Mouse (Mus musculus): Measurements from ENCODE around the gene Gpr62. TPM values are rescaled to one million over a fixed set of nuclear protein-coding genes. Genes with fewer than 3 reads are reported as not detected.

Gpr62 gene
- polyA plus RNA-seq, 1 experiment from 2014 or later = 0.18 TPM

DNA sequence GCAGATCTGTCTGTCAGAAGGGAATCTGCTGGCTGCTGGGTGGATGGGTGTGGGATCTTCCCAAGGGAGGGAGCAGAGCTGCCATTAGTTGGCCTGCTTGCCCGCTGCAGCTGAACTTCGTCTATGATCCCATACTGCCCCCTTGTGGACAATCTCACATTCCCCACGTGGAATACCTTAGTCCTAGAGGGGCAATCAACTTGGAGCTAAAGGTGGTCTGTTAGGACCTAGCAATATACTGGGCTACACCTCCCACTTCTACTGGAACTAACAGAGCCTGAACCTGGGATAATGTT lies 43.9 kb downstream of the Gpr62 start:
- Histone ChIP-seq H3K4me2 (ENCODE audit: low read depth, low read length) (peak overlapping the region; percentile 32), H3K27me3 (ENCODE audit: control insufficient read depth, insufficient read depth, low read depth, low read length) (no peaks in the 10 kb centered on the region), H3K9ac (ENCODE audit: low read length) (peak overlapping the region; percentile 27), H3K36me3 (ENCODE audit: control insufficient read depth, insufficient read depth, low read length) (no peaks in the 10 kb centered on the region), H3K4me3 (ENCODE audit: low read length) (no peak overlapping the region), H3K4me1 (replicated peaks; ENCODE audit: control insufficient read depth, insufficient read depth, low read length) (peaks cover 27% of the 10 kb centered on the region), H3K27ac (ENCODE audit: low read length) (no peak overlapping the region), H3K9me3 (ENCODE audit: control insufficient read depth, low read length) (no peaks in the 10 kb centered on the region)
- peak; percentile 84 for ATAC-seq (ENCODE audit: low read depth)
- 0% methylated on average over 3 of the region's 3 CpGs for WGBS

DNA sequence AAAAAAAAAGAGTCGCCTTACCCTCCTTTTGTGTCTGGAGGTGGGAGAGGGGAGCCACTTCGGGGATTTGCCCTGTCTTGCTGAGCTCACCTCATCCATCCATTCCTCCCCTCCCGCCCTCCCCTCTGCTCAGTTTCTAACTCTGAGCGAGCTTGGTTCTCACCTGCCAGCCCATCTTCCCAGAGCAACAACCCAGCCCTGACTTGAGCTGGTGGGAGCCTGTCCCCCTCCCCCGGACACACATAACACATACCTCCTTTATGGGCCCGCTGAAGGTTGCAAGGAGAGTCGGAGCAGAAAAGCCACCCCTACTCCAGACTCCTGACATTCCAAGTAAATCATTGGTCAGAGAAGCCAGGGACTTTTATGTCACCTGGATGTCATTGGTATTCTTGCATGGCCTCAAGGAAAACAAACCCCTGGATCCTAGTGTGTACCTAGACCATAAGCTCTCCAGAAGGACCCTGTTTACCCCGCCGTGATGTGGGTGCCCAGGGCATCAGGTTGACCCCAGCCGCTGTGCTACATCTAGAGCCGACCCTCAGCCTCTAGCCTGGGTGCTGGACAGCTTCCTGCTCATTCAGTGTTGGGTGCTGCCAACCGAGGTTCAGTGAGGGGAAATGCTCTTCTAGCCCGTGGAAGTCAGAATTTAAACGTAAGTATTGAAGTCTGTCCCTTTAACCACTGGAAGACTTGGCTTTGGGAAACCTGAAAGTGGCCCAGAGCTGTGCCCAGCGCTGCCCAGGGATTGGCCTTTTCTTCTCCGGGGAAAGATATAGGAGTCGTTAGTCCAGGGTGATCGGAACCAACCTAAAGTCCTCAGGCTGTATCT lies 44.5 kb downstream of the Gpr62 start:
- Histone ChIP-seq H3K36me3 (ENCODE audit: control insufficient read depth, insufficient read depth, low read length) (no peaks in the 10 kb centered on the region), H3K4me1 (replicated peaks; ENCODE audit: control insufficient read depth, insufficient read depth, low read length) (peaks cover 27% of the 10 kb centered on the region), H3K9me3 (ENCODE audit: control insufficient read depth, low read length) (no peaks in the 10 kb centered on the region), H3K4me3 (ENCODE audit: low read length) (no peak overlapping the region), H3K27ac (ENCODE audit: low read length) (no peak overlapping the region), H3K4me2 (ENCODE audit: low read depth, low read length) (peak overlapping the region; percentile 32), H3K9ac (ENCODE audit: low read length) (peak overlapping the region; percentile 27), H3K27me3 (ENCODE audit: control insufficient read depth, insufficient read depth, low read depth, low read length) (no peaks in the 10 kb centered on the region)
- ATAC-seq (ENCODE audit: low read depth) = peak; percentile 20
- 15% methylated on average over 18 of the region's 18 CpGs for WGBS

DNA sequence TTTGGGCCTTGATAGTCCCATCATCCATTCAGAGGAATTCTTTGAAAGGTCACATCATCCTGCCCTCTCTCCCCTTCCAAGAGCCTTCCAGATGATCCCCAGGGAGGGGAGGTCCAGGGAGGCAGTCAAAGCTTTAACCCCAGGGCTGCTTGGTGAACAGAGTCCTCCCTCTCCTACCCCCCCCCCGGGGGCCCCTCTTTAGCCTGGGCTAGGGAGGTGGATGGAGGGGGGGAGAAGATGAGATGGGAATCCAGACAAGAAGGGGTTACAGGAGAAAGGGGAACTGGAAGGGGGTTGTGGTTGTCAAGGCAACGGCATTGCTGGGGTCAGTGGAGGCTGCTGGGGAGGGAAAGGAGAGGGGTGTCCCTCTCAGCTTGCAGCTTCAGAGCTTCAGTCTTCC lies 45.1 kb downstream of the Gpr62 start:
- Histone ChIP-seq H3K27ac (ENCODE audit: low read length) (no peak overlapping the region), H3K4me2 (ENCODE audit: low read depth, low read length) (no peak overlapping the region), H3K27me3 (ENCODE audit: control insufficient read depth, insufficient read depth, low read depth, low read length) (no peaks in the 10 kb centered on the region), H3K9me3 (ENCODE audit: control insufficient read depth, low read length) (no peaks in the 10 kb centered on the region), H3K4me1 (replicated peaks; ENCODE audit: control insufficient read depth, insufficient read depth, low read length) (peaks cover 27% of the 10 kb centered on the region), H3K4me3 (ENCODE audit: low read length) (no peak overlapping the region), H3K9ac (ENCODE audit: low read length) (no peak overlapping the region), H3K36me3 (ENCODE audit: control insufficient read depth, insufficient read depth, low read length) (no peaks in the 10 kb centered on the region)
- 0% methylated on average over 2 of the region's 2 CpGs for WGBS
- ATAC-seq (ENCODE audit: low read depth) = no peak

DNA sequence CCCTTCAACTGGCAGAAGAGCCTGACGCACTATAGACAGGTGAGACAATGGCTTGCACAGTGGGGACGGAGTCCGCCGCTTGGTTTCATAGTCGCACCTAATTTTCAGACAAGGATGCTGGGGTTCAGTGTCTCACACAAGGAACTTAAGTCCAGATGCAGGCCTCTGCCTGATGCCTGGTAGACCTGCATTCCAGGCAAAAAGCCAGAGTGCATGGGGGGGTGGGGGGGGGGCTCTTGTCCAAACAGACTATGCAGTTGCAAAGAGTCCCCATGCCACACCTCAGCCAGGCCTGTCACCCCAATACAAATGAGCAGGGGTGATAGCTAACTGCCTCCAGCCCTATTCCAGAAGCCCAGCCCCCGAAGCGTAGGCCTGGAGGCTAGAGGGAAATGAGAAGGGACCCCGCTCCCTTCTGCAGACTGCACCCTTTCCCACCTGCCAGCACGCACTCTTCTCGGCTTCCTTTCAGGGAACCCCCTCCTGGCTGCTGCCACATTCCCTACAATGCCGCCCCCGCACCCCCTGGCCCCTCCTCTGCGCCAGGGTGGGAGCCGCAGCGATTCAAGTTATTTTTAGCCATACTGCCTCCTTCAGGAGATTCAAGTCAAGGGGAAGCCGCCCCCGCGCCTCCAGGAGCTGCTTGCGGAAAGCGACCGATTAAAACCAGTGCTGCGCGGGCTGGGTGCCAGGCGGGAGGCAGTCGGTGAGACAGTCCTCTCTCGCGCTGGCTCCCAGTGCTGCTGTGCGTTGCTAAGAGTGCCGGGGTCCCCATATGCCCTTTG lies 47.7 kb downstream of the Gpr62 start:
- H3K27me3 ChIP-seq (ENCODE audit: control insufficient read depth, insufficient read depth, low read depth, low read length) = no peaks in the 10 kb centered on the region
- no peaks in the 10 kb centered on the region for H3K36me3 ChIP-seq (ENCODE audit: control insufficient read depth, insufficient read depth, low read length)
- 13% methylated on average over 29 of the region's 29 CpGs for WGBS
- peaks cover 27% of the 10 kb centered on the region for H3K4me1 ChIP-seq (replicated peaks; ENCODE audit: control insufficient read depth, insufficient read depth, low read length)
- H3K27ac ChIP-seq (ENCODE audit: low read length) = peak overlapping the region; percentile 57
- peak overlapping the region; percentile 65 for H3K9ac ChIP-seq (ENCODE audit: low read length)
- H3K4me3 ChIP-seq (ENCODE audit: low read length) = peak overlapping the region; percentile 28
- H3K4me2 ChIP-seq (ENCODE audit: low read depth, low read length) = peak overlapping the region; percentile 71
- H3K9me3 ChIP-seq (ENCODE audit: control insufficient read depth, low read length) = no peaks in the 10 kb centered on the region
- peak; percentile 82 for ATAC-seq (ENCODE audit: low read depth)

DNA sequence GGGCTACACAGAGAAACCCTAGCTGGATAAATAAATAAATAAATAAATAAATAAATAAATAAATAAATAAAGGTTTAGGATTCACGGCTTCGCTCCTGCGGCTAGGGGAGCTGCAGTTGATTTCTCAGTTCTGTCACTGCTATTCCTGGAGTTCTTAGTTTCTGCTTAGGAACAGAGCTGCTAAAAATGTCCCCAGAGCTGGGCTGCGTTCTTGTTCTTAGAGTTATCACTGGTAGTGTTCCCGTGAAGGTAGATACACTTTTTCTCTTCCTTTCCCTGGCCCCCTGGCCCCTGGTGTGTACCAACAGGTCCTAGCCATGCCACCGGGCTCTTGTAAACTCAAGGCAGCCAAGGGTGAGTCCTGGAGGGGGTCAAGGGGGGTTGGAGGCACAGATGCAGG lies 48.9 kb downstream of the Gpr62 start:
- Histone ChIP-seq H3K4me1 (replicated peaks; ENCODE audit: control insufficient read depth, insufficient read depth, low read length) (peaks cover 27% of the 10 kb centered on the region), H3K27ac (ENCODE audit: low read length) (no peak overlapping the region), H3K4me2 (ENCODE audit: low read depth, low read length) (no peak overlapping the region), H3K9me3 (ENCODE audit: control insufficient read depth, low read length) (no peaks in the 10 kb centered on the region), H3K9ac (ENCODE audit: low read length) (no peak overlapping the region), H3K4me3 (ENCODE audit: low read length) (no peak overlapping the region), H3K36me3 (ENCODE audit: control insufficient read depth, insufficient read depth, low read length) (no peaks in the 10 kb centered on the region), H3K27me3 (ENCODE audit: control insufficient read depth, insufficient read depth, low read depth, low read length) (no peaks in the 10 kb centered on the region)
- WGBS = 83% methylated on average over 6 of the region's 6 CpGs
- no peak for ATAC-seq (ENCODE audit: low read depth)

Other genes starting within 250 kb of the Gpr62 start
- gene Tlr9, start 243.3 kb downstream of the Gpr62 start, polyA plus RNA-seq (2015; fragmentation: Nextera tagmentation; extraction: Ambion mirVana) = 0.11 TPM in 1 of 2 replicates, not detected in the other
- gene Alas1, start 217.3 kb downstream of the Gpr62 start, polyA plus RNA-seq (2015; fragmentation: Nextera tagmentation; extraction: Ambion mirVana) = 139 and 145 TPM in 2 replicates
- 32.3 and 32.4 TPM in 2 replicates for gene Poc1a, start 184.9 kb downstream of the Gpr62 start, polyA plus RNA-seq (2015; fragmentation: Nextera tagmentation; extraction: Ambion mirVana)
- 12.9 and 13.7 TPM in 2 replicates for gene Dusp7, start 97.3 kb downstream of the Gpr62 start, polyA plus RNA-seq (2015; fragmentation: Nextera tagmentation; extraction: Ambion mirVana)
- gene Rpl29, start 36.5 kb downstream of the Gpr62 start, polyA plus RNA-seq (2015; fragmentation: Nextera tagmentation; extraction: Ambion mirVana) = 951 and 977 TPM in 2 replicates
- 25.0 and 29.7 TPM in 2 replicates for gene Acy1, start 27.6 kb downstream of the Gpr62 start, polyA plus RNA-seq (2015; fragmentation: Nextera tagmentation; extraction: Ambion mirVana)
- gene Abhd14b, start 18.5 kb downstream of the Gpr62 start, polyA plus RNA-seq (2015; fragmentation: Nextera tagmentation; extraction: Ambion mirVana) = 18.0 and 21.8 TPM in 2 replicates
- gene Abhd14a, start 18.3 kb downstream of the Gpr62 start, polyA plus RNA-seq (2015; fragmentation: Nextera tagmentation; extraction: Ambion mirVana) = 52.8 and 56.0 TPM in 2 replicates
- 58.6 and 60.7 TPM in 2 replicates for gene Pcbp4, start 12.6 kb downstream of the Gpr62 start, polyA plus RNA-seq (2015; fragmentation: Nextera tagmentation; extraction: Ambion mirVana)
- 39.4 and 39.8 TPM in 2 replicates for gene Rrp9, start 10.0 kb upstream of the Gpr62 start, polyA plus RNA-seq (2015; fragmentation: Nextera tagmentation; extraction: Ambion mirVana)
- gene Parp3, start 11.0 kb upstream of the Gpr62 start, polyA plus RNA-seq (2015; fragmentation: Nextera tagmentation; extraction: Ambion mirVana) = 4.7 and 6.0 TPM in 2 replicates
- not detected in 2 replicates for gene Iqcf1, start 34.0 kb upstream of the Gpr62 start, polyA plus RNA-seq (2015; fragmentation: Nextera tagmentation; extraction: Ambion mirVana)
- gene Iqcf5, start 48.6 kb upstream of the Gpr62 start, polyA plus RNA-seq (2015; fragmentation: Nextera tagmentation; extraction: Ambion mirVana) = not detected in 2 replicates
- gene Iqcf3, start 95.7 kb upstream of the Gpr62 start, polyA plus RNA-seq (2015; fragmentation: Nextera tagmentation; extraction: Ambion mirVana) = not detected in 2 replicates
- not detected in 2 replicates for gene Iqcf4, start 105.1 kb upstream of the Gpr62 start, polyA plus RNA-seq (2015; fragmentation: Nextera tagmentation; extraction: Ambion mirVana)
- not detected in 2 replicates for gene Iqcf6, start 160.6 kb upstream of the Gpr62 start, polyA plus RNA-seq (2015; fragmentation: Nextera tagmentation; extraction: Ambion mirVana)
- not detected in 2 replicates for gene Grm2, start 190.1 kb upstream of the Gpr62 start, polyA plus RNA-seq (2015; fragmentation: Nextera tagmentation; extraction: Ambion mirVana)
- 53.4 and 54.5 TPM in 2 replicates for gene Tex264, start 220.0 kb upstream of the Gpr62 start, polyA plus RNA-seq (2015; fragmentation: Nextera tagmentation; extraction: Ambion mirVana)

Measured in lung, embryonic 16.5 days (tissue).